Mouse (Mus musculus): Measurements from ENCODE around the gene Tifab.

- TF ChIP-seq POLR2A (IDR thresholded peaks at IDR 0.05; ENCODE audit: extremely low read depth, insufficient read depth, low read length): peak; percentile 81; the same call in 1 of the 2 replicates
- no peak for TF ChIP-seq CTCF (IDR thresholded peaks at IDR 0.05; ENCODE audit: low read depth, low read length)
Observed at GRCm38 (mm10) chr13:56135231-56136052, 43.2 kb downstream of the Tifab start.

All from liver, adult 2 months (tissue).